Mouse (Mus musculus) yolk sac, embryonic 10.5 days (tissue): ENCODE data around the gene Ebf1.
A peak's percentile ranks its signal among the peaks of the same experiment; 100 is the strongest.

Experiments used
- DNase-seq: peaks from one replicate; pipeline ENCODE4 v3.0.0-alpha.2; 2017; ENCODE audit warnings: low spot score

Gene Ebf1

DNA sequence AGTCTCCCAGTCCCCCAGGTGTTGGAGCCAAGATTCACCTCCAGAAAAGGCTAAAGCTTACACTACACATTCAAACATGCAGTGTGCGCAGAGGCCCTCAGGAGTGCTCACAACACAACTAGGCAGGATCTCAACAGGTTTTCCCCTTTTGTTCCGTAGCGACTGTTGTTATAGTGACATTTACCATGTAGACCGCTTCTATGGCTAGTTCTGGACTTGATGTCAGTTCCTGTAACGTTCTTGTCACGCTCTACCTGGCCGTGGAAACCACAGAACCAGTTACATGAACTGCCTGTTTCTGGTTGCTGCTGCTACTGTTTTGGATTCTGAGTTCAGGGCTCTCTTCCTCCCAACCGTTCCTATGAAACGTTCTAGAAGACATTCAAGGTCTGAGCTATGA, 333.2 kb downstream of the Ebf1 start:
- DNase-seq: no peak

DNA sequence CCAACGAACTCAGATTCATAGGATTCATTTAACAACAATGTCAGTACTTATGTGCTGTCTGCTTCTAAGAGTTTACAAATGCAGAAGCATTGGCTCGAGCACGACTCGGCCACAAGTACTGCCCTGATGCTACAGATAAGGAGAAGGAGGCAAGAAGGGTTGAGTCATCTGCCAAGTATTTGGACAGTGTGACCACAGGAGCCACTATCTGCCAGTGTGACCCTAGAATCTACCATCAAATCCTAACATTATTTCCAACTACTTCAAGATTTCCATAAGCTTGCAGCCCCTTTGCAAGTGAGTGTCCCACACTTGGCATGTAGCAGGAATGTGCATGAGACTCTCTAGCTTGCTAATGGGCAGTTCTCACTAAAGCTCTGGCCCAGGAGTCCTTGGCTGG, 334.4 kb downstream of the Ebf1 start:
- no peak for DNase-seq

DNA sequence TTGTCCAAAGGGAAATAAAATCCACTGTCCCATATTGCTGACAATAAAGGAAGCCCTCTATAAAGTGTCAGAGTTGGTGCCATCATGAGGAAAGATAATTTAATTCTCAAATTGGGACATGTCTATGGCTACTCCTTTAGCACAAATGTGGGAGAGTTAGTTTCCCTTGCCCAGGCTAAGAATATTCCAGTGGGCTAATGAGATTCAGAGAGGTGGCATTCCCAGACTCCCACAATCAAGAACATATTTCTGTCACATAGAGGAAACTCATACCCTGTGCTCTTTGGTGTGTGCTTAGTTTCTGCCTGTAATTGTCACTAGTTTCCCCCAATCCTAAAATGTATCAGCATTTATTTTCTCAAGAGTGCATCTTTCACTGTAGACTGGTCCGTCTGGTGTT, 336.2 kb downstream of the Ebf1 start:
- DNase-seq: no peak

DNA sequence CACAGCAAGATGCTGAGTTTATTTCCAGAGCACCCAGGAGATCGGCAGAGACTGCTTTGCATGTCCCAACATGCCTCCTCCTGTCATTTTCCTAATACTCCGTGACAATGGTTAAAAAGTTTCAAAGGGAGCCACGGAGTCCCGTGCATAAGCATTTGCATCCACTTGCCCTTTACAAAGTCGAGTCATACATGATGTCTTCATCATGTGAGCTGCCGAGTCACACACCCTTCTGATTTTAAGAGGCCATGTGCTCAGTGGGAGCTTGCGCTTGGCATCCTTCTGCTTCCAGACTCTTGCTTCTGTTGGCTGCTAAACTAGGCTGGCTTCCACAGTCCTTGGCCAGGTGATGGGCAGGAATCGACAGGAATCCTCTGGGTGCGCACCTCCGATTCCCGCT, 336.7 kb downstream of the Ebf1 start:
- DNase-seq: no peak

DNA sequence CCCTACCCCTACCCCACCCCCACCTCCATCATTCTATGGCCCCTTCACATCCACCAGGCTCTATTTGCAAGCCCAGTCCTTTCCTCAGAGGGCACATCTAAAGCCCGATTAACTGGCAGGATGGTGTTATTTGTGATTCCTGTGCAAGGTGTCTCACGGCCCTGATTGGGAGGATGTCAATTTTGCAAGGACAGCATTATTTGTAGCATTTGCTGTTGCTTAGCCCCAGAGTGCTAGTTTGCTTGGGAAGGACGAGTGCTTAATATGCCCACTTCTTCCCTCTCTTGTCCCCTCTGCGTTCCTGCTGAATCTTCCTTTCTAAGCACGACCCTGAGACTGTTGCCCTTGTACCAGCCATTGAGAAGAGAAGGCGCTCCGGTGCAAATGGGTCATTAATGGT, 337.2 kb downstream of the Ebf1 start:
- DNase-seq: no peak

DNA sequence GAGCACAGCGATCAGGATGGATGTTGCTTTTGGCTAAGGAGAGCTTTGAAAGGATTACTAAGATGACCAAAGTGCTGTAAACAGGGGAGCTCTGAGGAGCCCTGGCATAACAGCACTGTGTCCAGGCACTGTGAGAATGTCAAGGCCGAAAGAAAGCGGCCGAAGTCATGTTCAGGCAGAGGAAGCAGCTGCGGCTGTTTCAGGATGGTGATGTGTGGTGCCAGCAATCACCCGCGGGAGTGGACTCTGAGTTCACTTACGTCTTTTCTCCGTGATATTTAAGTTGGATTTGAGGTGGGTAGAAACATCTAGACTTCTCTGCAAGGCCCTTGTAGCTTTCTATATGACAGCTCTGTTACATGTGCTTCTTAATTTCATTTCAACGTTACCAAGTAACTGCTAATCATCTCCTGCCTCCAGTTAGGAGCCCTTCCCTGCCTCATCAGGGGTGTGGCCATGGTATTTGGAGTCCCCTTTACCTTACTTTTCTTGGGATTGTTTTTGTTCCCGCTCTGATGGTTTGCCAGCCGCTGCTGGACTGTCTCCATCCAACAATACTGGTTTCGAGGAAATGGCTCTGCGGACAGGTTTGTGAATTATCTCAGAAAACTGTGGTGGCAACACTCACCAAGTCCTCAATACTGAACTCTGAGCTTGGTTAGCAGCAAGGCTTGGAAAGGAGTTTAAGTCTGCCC, 345.8 kb downstream of the Ebf1 start:
- no peak for DNase-seq

DNA sequence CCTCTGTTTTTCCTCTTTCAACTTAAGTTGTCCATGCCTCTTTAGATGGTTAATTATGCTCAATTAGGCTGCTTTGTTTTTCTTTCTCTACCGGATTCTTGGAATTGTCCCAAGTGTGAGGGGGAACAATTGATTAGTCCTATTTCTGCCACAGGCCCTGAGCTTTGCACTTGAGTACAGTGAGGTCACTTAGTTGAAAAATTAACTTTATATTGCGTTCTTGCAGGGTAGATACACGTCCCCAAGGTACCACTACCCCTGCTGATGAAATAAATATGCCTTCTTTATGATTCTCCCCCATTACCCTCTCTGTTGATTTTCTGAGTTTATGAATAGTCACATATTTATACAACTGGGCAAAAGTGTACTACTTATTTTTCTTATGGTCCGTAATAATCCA, 351.9 kb downstream of the Ebf1 start:
- DNase-seq: no peak

DNA sequence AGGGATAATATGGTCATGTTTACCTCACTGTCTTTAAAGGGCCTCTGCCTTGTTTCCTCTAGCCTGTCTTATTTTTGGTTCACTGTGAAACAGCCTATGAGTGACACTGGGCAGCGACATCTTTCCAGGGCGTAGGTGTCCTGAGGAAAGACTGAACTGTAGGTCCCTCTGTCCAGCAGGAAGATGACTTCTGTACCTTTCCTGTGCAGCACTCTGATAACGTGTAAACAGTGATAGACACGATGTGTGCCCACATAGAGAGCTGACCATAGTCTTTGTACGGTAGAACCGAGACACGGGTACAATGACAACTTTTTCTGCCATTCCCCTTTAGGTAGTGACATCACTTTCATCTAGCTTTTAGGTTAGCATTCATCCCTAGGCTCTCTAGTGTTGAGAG, 357.2 kb downstream of the Ebf1 start:
- DNase-seq: no peak

DNA sequence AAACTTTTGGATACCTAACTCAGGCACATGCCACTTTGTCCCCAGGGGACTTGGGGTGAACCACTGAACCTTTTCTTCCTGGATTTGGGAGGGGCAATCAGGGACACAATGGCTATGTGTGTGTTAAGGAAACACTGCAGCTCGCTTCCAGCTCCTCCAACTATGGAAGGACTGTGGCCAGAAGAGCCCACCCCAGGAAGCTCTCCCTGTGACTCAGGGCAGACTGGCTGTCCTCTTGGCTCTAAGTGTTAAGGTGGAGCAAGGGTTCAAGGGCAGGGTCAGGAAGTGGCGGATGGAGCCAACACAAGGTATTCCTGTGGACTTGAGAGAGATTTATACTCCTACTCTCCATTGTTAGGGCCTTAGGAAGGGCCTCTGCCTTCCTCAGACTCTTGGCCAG, 358.0 kb downstream of the Ebf1 start:
- DNase-seq: no peak

DNA sequence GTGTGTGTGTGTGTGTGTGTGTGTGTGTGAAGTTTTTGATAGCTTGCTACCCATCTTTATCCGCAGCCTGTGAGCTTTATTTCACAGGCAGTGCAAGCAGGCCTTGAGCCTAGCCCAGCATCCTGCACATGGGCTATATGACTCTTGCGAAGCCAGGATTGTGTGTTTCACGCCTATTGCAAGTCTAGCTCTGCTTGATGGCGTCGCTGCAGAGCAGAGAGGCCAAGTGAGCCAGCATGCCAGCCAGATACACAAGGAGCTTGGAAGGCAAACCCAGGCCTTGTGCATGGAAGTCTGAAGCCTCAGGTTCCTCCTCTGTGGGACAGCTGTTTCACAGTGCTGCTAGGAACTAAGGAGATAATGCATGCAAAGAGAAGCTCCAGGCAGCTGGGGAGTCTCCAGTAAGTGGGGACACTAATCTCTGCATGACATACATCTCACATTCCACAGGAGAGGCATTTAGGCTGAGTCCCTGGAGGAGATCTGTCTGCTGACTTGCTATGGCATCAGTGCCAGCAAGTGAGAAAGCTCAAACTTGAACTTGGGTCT, 359.2 kb downstream of the Ebf1 start:
- no peak for DNase-seq

DNA sequence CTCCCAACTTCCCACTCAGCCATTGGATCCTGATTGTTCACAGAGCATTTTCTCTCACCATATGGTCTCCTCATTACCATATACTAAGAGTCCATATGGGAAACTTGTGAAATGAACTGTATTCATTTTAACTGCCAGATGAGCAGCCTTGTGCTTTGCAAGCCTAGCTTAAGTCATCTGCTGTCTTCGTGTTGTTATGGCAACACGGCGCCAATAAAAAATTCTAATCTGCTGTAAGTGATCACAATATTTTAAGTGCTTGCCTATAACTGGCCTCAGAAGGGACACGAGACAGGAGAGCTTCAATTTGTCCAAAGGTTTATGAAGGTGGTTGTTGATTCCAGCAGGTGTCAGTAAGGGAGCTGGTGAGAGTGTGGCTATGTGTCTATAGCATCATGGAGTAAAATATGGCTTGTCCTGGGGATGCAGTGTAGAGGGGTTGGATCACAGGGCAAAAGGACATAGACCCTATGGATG, 360.8 kb downstream of the Ebf1 start:
- no peak for DNase-seq

DNA sequence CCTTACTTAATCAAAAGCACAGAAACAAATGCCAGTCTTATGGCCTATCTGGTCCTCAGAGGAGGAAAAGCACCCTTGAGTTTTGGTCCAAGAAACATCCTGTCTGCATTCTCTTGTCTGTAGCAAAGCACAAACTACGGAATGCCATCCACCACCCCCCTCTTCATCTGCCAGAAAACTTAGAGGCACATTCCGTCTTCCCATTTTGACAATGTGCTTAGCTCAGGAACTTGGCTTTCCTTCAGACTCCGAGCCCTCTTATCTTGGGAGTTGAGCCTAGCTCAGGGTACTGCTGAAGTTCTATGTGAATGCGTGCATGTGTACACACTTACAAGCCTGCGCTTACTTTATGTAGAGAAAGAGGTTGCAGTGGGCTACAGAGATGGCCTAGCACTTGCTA, 362.3 kb downstream of the Ebf1 start:
- DNase-seq: no peak

DNA sequence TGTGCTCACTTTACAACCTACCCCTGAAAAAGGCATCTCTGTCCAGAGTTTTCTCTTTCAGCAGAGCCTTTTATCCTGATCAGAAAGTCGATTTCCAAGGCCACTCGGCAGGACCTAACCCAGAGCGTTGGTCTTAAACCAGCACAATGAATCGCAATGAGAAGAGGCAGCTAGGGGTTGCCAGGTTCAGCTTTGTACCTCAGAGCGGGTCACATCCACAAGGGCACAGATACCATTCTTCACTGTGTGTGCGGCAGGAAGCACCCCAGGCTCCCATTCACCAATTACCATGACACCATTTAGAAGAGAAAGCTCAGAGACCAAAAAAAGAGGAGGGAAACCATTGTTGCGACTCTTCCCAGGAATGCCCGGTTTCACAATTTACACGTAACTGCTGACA, 365.1 kb downstream of the Ebf1 start:
- DNase-seq: no peak

DNA sequence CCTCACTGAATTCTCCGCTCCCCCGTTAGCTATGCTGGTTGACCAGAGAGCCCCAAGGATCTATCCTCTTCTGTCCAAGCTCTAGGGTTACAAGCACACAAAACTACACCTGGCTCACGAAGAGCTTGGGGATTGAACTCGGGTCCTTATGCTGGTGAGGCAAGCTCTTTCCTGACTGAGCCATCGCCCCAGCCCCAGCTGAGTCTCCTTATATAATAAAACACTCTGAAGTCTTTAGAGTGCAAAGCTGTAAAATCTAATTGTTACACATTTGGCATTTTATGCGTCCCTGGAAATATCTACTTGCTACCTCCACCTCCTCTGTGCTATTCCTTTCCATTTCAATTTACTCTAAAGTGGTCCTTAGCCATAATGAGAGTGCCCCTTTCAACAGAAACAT, 366.8 kb downstream of the Ebf1 start:
- DNase-seq: no peak

DNA sequence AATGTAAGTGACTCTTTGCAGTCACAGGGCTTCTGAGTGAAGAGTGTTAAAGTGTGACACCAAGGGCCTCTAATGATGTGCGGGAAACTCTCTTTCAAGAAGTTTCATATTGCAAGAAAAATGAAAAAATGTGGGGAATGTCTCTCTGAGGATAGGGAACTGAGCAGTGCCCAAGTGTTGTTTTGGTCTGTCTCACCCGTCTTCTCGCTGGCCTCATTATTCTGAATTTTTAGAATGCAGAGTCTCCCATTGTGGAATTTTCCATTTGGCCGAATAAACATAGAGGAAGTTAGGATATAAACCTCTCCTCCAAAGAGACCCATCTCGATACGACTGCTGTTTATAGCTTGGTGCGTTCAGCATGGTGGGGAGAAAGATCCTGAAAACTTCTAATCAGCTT, 367.3 kb downstream of the Ebf1 start:
- DNase-seq: no peak

DNA sequence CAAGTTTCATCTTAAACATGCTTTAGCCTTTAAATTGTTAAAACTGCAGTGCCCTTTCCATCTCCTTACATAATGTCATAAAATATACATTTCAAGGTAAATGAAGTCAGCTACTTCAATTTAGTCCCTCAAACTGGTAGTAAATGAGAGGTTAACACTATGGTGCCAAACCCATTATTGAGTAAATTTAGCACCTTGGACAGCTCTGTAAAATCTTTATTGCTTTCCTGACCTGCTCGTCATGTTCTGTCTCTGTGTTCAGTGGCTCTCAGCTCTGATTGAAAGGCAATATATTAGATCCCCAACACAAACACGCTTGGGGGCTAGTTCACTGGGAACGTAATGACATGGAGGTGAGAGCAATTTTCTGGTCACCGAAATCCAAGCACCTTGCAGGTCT, 370.7 kb downstream of the Ebf1 start:
- no peak for DNase-seq

DNA sequence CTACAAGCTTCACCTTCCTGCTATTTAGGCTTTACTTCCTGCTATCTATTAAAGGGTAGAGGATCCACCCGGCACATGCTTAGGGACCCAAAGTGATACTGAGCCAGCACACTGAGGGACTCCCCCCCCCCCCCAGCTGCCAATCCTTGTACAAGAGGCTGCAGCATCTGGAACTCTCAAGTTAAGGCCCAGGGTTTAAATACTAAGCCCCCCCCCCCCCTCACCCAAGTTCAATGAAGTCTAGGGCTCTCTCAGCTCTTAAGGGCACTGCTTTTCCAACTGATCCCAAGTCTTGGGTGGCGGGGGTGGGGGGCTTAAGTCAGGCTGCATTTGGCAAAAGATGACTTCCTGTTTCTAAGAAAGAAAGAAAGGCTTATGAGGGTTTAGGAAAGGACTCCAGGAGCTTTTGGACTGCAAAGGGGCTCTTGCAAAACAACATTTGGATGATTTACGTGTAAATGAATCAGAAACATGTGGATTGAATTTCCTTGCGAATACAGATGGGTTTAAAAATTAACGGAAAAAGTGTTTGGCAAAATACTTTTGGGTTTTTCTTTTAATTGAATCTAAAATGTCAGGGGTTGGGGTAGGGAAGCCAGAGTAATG, 385.7 kb downstream of the Ebf1 start:
- DNase-seq: no peak

DNA sequence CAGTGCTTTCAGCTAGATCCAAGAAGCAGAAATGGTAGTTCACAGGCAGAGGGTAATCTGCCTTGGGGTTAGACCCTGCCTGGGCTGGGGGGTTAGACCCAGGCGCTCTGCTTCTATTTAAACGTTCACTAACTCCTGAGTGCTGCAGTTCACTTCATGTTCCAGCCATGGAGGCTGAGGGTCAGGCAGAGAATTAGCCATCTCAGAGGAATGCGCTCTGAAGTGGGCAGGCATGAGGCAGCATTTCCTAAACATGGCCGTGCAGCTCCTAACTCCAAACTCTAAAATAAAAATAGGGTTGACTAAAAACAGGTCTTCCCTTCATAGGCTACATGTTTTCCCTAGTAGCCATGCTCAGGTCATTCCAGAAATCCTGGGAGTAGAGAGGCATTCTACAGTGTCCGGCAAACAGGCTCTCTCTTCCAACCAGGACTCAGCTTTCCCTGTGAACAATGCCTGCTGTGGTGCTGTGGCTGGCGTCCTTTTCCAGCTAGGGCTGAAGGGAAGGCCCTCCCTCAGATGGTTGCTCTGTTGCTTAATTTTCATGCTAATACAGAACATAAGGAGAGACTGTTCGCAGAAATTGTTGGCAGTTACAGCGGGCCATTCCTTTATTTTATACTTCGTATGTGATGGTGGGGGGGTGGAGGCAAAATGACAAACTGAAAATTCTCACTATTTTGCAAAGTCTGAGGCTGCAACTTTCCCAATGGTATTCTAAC, 386.8 kb downstream of the Ebf1 start:
- DNase-seq: no peak

DNA sequence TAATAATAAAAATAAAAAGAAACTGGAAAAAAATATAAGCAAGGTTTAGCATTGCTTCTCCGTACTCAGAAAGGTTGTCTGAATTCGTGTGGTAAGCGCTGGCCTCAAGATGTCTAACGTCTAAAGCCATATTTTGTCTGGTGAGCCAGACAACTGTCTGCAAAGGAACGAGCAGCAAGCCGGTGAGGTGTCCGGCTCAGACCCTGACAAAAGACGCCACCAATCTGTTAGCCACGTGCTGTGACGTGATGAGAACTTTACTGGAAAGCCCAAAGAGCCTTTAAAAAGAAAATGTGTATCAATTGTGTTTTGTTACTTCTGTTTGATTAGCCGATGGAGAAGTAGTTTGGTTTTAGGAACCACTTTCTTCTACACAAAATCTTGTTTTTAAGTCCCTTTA, 390.2 kb downstream of the Ebf1 start:
- no peak for DNase-seq

DNA sequence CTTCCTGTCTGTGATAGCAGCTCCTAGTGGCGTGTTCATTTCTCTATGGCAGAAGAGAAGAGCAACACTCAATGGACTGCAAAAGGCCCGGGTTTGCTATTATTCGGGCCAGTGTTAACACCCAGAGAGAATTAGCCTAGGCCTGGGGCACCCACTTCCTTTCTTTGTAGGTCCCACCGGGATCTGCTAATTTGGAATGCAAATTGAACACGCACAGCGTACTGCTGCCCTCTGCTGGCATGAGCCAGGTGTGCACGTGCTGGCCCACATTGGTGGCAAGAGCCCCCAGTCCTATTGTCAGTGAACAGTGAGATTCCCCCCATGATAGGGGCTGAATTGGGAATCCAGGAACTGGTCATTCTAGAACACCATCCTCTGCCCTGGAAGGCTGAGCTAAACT, 391.0 kb downstream of the Ebf1 start:
- DNase-seq: peak; percentile 53

DNA sequence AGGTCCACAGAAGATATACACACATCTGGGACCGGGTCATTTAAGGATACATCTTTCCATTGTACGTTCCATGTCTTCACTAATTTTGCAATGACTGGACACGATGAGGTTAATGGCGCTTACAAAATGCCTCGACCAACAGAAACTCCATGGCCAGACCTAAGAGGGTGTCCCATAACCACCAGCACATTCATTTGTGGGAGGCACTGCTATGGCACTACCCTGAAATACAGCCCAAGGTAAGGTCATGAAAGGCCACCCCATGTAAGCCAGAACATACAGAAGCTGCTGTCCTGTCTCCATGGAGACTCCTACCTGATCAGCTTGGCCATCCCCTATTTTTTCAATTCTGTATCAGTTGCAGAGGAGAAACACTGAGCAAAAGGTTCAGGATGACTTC, 391.6 kb downstream of the Ebf1 start:
- no peak for DNase-seq

DNA sequence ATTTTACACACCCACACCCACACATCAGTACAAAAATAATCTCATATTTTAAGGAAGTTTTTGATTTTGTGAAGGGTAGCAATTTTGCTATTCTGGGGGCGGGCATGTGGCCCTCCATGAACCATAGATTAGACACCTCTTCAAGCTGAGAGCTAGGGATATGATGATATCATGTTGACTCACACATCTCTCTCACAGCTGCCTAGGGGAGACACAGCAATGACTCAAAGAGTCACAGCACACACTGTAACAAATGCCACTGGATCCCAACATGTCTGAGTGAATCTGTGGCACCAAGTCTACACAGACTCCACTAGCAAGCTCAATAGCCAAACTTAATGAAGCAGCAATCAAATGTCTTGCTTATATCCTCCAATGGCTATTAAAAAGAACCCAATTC, 395.0 kb downstream of the Ebf1 start:
- DNase-seq: no peak

DNA sequence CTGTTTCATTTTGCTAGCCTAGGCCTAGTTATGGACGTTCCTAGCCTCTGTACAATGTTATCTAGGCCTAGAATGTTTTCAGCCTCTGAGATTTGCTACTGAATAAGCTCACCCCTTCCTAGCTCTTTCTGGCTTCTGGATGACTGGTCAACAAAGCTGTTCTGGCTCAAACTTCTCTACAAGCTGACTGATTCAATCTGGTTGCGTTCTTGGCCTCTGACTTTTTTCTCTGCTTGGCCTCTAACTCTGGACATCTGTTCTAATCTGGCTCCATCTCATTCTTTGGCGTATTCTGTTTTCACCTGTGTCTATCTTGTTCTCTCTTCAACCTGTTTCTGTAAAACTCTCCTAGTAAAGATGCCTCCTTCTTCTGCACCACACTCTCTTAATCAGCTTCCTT, 400.4 kb downstream of the Ebf1 start:
- DNase-seq: no peak
